Mouse (Mus musculus): ENCODE data around the gene Mrpl9. TPM values are rescaled to one million over a fixed set of nuclear protein-coding genes. Genes with fewer than 3 reads are reported as not detected.

The Mrpl9 gene
- 49.4 and 52.5 TPM in 2 replicates for polyA plus RNA-seq (2012; rRNA removed)

DNA sequence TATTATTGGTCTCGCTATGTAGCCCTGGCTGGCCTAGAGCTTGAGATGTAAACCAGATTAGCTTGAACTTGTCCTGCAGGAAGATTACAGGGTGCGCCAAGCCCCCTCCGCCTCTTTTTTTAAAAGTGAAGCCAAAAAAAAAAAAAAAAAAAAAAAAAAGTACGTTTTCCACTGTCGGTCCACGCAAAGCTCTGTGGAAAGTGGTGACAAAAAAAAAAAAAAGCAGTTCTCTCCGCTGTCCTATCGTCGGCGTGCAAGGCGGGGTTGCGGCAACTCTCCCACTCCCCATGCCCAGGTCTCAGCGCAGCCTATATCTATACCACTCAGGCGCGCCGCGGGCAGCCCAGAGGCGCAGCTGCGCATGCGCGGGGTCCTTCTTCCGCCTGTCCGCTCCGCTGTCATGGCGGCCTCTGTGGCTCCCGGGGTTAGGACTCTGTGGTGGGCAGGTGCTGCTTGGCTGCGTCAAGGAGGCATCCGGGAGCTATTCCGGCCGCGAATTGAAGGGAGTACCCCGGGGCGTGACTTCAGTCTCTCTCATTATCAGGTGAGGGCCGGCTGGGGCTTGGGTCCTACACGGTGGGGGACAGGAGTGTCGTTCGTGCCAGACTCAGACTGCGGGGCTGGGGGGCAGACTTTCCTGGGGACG lies at the start of gene Mrpl9:
Mrpl9 (plus strand) TSS at position 368 of the 646 bp plus-strand sequence.
- DNase-seq (ENCODE audit: extremely low spot score in 1 of 2, low spot score in 1 of 2) = peak; percentile 77 to 97

DNA sequence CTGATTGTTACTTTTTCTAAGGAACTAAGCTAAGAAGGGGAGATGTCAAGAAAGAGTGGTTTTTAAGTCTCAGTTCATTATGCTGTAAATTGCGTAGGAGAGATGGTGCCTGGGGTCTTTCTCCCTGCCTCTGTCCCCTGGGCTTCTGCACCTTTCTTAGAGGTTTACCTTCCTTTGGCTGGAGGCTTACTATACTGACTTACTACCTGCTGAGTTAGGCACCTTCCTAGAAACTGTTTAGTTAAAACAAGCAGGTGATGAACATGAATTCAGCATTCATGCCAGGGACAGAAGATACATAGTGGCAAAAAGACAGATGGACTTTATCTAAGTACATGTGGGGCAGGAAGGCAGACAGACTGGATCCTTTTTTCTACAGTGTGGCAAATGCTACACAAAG lies 46.8 kb upstream of the Mrpl9 start:
- no peak for DNase-seq (ENCODE audit: extremely low spot score in 1 of 2, low spot score in 1 of 2)

DNA sequence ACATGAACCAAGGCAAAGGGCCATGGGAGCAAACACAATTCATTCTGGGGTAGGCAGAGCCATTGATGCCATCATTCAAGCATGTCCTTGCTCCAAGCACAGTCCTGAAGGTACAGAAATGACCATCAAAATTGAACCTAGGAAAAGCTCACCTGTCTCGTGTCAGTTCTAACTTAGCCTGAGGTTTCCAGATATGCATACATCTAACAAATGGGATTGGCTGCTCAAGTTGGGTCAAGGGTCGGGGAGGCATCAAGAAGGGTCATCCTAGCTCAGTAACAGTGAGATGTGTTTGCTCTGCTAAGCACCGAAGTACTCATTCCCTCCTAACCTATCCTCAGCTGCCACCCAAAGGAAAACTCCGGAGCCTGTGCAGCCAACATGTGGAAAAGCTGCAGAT lies 46.3 kb upstream of the Mrpl9 start:
- DNase-seq (ENCODE audit: extremely low spot score in 1 of 2, low spot score in 1 of 2) = no peak

DNA sequence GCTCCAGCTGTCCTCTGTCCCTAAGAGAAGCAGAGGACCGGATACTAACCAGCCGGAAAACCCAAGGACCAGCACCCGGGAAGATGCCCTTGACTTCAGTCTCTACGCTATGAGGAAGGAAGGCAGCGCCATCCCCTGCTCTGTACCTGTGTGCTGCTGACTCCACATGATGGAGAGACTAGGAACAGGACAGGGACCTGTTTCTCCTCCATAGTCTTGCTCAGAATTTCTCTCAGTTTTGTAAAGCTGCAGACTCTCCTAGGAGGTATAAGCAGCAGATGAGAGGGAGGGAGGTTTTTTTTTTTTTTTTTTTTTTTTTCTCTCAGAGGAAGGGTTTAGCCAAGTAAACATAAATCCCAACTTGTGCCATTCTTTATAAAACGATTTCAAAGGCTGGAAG lies 44.9 kb upstream of the Mrpl9 start, which contains the start of gene Lingo4:
Lingo4 (plus strand) TSS at position 301 of the 400 bp plus-strand sequence.
- no peak for DNase-seq (ENCODE audit: extremely low spot score in 1 of 2, low spot score in 1 of 2)

DNA sequence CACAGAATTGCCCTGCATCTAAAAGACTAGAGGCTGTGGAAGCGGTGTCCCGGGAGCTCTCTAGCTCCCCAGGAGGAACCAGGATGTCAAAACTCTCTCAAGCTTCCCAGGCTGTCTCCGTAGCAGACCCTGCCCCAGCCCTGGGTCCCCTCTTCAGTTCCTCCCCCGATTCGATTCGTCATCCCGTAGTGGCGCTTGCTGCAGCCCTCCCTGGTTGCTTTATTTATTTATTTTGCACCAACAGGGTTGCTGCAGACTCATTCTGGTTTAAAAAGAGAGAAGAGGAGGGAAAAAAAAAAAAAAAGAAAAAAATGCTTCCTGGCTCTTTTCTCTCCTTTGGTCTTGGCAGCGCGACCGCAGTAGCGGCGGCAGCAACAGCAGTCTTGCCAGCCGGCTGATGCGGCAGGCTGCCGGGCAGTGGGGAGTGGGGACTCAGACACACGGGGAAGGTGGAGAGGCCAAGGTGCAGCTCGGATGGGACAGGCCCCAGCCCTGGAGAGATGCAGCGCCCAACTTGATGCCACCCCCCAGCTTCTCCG lies 44.1 kb upstream of the Mrpl9 start:
- DNase-seq (ENCODE audit: extremely low spot score in 1 of 2, low spot score in 1 of 2) = no peak

DNA sequence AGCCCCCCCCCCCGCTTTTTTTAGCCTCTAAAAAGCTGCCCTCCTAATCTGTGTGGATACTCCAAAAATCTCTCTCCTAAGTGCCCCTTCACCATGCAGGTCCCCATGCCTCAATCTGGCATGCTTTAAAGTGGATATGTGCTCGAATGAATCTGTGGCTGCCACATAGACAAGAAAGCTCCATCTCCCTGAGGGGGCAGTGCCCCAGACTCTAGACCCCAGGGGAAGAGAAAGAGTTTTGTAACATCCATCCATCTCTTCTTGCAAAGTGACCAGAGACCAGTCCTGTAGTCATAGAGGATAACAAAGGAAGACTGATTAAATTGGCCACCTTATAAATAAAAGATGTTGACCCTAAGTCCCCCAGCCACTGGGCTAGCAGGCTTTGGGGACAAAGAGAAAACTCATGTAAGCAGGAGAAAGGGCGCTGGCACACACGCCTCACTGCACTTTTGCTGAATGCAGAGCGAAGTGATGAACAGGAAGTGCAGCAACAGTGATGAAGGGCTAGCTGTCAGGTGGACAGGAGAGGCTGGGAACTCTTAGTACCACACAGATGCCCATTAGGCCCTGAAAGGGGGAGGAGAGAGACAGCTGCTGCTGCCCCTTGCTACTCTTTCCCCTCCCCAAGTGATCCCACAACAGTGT lies 43.3 kb upstream of the Mrpl9 start:
- no peak for DNase-seq (ENCODE audit: extremely low spot score in 1 of 2, low spot score in 1 of 2)

DNA sequence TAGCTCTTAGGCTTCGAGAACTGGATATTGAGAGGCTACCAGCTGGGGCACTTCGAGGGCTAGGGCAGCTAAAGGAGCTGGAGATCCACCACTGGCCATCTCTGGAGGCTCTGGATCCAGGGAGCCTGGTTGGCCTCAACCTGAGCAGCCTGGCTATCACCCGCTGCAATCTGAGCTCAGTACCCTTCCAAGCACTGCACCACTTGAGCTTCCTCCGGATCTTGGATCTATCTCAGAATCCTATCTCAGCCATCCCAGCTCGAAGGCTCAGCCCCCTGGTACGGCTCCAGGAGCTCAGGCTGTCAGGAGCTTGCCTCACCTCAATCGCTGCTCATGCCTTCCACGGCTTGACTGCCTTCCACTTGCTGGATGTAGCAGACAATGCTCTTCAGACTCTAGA lies 40.7 kb upstream of the Mrpl9 start:
- DNase-seq (ENCODE audit: extremely low spot score in 1 of 2, low spot score in 1 of 2) = no peak

DNA sequence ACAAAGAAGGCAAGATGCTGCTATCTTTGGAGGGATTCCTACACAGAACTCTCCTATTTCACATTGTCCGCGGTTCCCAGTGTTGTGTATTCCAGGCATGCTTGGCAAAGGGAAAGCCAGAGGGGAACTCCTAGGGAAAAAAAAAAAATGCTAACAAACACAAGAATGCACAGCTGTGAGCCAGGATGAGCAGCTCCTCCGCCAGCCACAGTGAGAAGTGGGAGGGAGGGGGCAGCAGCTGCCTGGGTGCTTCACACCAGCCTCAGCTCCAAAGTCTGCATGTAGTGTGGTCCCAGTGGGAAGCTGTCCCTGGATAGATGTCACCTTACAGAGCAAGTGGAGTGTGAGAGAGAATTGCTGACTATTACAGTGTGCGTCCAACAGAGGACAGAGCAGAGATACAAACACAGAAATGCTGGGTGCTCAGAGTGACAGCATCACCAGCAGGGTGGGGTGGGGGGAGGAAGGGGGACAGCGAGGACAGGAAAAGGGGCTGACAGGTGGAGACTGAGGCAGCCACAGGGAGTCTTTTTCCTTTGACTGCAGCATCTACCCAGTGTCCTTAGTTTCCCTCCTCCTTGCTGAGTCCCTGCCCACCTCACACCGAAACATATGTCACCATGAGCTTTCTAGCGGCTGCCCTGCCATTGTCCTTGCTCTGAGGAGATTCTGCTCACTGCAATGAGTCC lies 38.6 kb upstream of the Mrpl9 start:
- DNase-seq (ENCODE audit: extremely low spot score in 1 of 2, low spot score in 1 of 2) = peak; percentile 40 to 72

DNA sequence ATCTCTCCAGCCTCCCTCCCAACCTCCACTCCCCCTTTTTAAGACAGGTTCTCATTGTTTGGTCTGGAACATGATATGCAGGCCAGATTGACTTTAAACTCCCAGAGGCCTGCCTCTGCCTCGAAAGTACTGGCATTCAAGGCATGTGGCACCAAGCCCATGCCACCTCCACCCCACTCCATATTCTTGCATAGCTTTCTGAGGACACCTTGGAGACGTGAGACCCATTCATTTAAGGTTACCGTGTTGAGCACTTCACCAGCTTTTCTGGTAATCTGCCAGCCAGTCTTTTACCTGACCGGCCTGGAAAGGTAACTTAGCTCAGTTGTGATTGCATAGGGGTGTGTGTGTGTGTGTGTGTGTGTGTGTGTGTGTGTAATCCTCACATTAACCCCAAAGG lies 37.6 kb upstream of the Mrpl9 start:
- DNase-seq (ENCODE audit: extremely low spot score in 1 of 2, low spot score in 1 of 2) = no peak

DNA sequence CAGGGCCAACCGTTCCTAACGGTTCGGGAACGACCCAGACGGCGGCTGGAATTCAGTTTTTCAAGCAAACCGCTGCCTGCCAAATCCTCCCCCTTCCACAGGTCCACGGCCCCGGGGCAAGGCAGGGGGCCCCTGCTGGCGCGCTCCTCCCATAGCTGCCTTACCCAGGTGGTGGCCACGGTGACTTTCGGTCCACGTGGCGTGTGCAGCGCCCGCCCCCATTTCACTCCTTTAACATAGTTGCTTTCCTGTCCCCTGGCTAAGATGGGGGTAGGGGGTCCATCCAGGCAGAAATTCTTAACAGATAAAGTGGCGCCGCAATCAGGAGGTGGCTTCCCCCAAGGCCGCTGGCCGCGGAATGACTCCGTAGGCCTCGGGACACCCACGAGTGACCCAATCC lies 30.6 kb upstream of the Mrpl9 start:
- no peak for DNase-seq (ENCODE audit: extremely low spot score in 1 of 2, low spot score in 1 of 2)

DNA sequence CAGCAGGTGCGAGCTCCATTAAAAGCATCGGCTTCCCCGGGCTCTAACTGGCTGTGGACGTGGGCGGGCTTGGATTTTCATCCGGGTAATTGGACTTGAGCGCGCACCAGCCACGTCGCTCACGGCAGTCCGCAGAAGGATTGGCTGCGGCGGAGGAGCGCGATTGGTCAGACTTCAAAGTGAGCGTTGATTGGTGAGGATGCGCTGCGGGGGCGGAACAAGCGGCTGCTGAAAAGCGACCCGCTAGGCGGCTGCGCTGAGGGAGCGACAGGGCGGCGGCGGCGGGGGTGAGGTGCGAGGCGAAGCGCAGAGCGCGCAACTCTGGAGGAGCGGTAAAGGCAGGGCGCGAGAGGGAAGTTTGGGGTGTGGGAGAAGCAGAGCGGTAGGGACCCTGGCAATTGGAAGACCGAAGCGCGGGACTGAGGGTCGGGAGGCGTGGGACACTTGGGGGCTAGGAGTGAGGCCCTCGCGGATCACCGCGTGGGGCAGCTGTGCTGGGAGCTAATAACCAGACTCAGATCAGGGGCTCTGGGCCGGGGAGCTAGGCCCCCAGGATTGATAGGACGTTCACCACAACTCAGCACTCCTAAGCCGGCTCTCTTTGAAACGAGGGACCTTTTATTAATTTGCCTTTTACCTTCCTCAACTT lies 30.0 kb upstream of the Mrpl9 start, which contains the start of gene Tdrkh:
Tdrkh (plus strand) TSS at position 243 of the 649 bp plus-strand sequence.
- DNase-seq (ENCODE audit: extremely low spot score in 1 of 2, low spot score in 1 of 2) = peak; percentile 98 to 99

DNA sequence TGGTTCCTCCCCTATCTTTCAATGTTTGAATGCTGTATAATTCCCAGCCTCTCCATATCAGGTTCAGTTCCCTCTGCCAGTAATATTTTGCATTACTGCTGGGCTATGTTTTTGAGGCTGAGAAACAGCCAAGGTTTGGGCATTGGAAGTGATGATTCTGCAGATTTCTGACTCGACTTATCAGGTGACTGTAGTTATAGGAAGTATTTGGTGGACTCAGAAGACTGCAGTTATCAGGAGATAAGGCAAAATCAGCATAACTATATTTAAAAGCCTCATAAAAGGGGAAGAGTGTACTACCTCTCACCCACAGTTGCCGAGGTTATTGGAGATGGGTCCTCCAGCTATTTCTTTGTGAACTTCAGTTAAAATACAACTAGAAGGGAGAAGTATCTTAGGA lies 12.1 kb upstream of the Mrpl9 start:
- DNase-seq (ENCODE audit: extremely low spot score in 1 of 2, low spot score in 1 of 2) = no peak

DNA sequence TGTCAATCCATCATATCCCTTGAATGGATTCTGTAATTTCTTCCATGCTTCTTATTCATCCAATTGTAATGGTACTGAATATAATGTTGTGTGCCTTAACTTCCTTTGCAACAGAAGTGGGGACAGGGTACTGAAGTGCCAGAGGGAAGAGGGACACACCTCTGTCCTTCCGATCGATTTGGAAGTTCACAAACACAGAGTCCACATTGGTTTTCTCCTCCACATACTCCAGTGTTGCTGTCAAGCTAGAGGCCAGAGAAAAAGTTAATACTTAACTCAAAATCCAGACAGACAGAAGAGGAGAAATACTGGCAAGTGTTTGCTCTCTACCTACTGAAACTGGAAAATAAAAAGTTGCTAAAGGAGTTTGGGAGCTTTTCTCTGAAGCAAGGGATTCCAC lies 8.8 kb upstream of the Mrpl9 start:
- no peak for DNase-seq (ENCODE audit: extremely low spot score in 1 of 2, low spot score in 1 of 2)

DNA sequence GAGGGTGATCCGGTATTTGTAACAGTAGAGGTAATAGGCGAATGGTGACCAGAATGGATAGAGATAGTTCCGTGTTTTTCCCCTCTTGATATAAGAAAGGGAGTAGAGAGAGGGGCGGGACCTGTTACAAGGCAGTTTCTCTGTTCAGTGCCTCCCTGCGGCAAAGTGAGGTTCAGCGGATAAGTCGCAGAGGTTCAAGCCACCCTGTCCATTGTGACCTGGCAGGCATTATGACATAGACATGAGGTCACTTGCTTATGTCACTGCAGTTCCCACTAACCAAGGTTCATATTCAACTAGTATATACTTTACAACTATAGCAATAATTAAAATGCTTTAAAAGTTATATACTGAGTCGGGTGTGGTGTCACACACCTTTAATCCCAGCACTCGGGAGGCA lies 6.7 kb upstream of the Mrpl9 start:
- no peak for DNase-seq (ENCODE audit: extremely low spot score in 1 of 2, low spot score in 1 of 2)

DNA sequence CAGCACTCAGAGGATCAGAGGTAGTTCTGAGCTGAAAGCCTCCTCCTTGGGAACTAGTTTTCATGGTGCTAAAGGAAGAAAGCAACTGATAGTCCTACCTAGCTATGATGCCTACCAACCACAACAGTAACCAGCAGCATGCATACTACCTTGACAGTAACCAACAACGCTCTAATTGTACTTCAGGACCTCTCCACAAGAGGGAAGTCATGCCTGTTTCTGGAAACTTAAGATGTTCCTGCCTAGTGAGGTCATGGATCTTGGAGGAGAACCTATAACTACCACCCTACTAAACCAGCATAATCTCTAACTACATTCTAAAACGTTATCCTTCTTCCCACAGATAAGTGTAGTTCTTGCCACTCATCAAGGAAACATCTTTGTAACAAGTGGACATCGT lies 1.9 kb upstream of the Mrpl9 start:
- DNase-seq (ENCODE audit: extremely low spot score in 1 of 2, low spot score in 1 of 2) = peak in 1 of 2 experiments; percentile 52

DNA sequence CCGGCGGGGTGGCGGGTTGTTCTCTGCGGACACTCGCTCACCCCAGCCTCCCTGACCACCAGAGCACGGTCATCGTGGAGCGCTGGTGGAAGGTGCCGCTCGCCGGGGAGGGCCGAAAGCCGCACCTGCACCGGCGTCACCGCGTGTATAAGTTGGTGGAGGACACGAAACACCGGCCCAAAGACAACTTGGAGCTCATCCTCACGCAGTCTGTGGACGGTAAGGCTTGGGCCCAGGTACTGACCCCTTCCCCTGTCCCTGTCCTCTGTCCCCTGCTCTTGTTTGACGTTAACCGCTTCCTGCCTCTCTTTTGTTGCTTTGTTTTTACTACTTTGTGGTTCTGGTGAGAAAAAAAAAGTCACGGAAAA lies 463 bp downstream of the Mrpl9 start, which contains the start of gene Oaz3:
Oaz3 (minus strand) TSS at position 319 of the 368 bp plus-strand sequence.
- DNase-seq (ENCODE audit: extremely low spot score in 1 of 2, low spot score in 1 of 2) = no peak

DNA sequence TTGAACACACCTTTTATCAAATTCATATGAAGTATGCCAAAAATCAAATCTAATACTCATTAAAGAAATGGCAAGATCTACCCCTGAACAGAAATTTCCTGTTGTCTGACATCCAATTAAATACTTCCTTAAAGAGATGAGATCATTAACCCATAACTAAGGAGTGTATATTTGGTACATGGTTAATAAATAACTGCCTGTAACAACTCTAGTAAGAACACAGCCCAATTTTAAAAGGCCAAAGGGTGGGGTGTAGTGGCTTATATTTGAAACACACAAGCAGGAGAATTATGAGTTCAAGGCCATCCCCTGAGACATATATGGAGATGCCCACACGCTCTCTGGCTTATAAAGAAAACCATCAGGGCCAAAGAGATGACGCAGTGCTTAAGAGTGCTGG lies 6.3 kb downstream of the Mrpl9 start:
- DNase-seq (ENCODE audit: extremely low spot score in 1 of 2, low spot score in 1 of 2) = no peak

DNA sequence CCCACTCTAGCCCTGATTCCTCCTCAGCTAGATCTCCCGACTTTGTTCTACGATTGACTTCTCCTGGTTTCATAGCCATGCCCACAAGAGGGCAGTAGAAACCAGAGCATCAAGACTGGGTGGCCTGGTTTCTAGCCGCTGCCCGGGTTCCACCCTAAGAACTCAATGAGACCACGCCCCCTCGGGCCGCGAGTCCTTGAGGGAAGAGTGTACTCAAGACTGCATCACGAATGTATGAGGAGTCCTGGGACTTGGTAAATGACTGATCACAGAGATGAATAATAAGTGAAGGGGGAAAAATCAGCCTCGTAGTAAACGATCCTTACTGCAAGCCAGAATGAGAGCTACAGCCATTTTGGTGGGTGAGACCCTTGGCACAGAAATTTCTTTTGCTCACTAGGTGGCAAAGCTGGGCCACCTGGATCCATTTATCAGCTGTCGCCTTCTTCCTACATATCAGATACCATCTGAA lies 13.4 kb downstream of the Mrpl9 start:
- DNase-seq (ENCODE audit: extremely low spot score in 1 of 2, low spot score in 1 of 2) = peak; percentile 71 to 93

DNA sequence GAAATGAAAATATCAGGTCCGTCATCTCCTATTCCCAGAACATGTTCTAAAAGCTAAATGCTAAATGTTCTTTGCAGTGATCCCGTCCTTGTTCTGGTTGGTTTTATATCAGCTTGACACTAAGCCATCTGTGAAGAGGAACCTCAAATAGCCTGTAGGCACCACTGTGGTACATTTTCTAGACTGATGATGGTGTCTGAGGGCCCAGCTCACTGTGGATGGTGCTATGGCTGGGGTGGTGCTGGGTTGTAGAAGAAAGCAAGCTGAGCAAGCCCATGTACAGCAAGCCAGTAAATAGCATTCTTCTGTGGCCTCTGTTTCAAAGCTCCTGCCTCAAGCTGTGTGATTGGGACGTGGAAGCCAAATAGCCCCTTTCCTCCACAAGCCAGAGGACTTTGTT lies 13.9 kb downstream of the Mrpl9 start:
- DNase-seq (ENCODE audit: extremely low spot score in 1 of 2, low spot score in 1 of 2) = no peak

DNA sequence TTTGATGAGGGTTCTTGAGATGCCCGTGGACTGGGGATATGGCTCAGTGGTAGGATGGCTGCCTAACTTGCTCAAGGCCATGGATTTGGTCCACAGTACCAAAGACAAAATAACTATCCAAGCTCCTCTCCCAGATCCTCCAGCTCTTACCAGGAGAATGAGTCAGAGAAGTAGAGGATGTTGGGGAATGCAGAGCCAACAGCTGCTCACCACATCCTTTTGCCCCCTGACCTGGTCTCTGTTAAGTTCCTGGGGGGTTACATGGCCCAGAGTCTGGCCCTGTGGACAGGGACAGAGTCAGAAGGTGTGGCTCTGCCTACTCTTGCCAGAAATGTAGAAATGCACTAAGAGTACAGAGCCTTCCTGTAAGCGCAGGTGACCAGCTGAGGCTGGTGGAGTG lies 16.7 kb downstream of the Mrpl9 start:
- DNase-seq (ENCODE audit: extremely low spot score in 1 of 2, low spot score in 1 of 2) = no peak

All from frontal cortex, adult 2 months (tissue).